Mouse (Mus musculus): ENCODE measurements around the gene Afm.

Gene Afm

DNA sequence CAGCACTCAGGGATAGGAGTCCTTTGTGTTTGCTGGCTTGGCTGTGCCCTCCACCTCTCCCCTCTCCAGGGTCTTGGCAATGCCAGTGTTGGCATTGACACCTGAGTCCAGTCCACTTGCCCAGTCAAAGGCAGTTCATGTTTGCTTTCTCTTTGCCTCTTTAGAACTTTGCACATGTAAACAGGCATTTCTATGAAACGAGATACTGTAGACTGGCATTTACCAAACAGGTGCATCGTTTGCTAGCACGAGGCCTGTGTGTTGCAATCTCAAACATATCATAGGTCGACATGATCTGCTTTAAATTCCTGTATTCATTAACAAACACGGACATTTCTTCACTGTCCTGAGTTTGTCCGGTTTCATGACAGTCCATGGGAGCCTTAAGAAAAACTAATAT lies 42.0 kb downstream of the Afm start, which contains the start of gene 5830473C10Rik:
TSS of gene 5830473C10Rik (plus strand) at position 365 of the 400 bp plus-strand sequence.
- no peak for DNase-seq

DNA sequence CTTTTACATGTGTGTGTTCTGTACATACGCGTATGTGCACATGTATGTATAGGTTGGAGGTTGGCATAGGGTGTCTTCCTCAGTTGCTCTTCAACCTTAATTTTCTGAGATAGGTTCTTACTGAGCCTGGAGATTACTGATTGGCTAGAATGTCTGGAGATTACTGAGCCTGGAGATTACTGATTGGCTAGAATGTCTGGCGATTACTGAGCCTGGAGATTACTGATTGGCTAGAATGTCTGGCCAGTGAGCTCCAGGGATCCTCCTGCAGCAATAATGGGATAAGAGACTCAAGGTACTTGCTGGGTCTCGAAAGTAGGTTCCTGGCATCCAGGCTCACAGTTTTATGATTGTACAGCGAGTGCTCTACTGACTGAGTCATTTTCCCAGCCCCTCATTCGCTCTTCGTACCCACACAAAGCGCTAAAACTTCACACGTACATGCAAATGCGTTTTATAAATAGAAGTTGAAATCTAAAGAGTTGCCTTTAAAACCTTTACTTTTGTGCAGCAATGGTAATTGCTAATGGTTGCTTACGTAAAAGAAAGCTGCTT lies 43.1 kb downstream of the Afm start:
- no peak for DNase-seq

DNA sequence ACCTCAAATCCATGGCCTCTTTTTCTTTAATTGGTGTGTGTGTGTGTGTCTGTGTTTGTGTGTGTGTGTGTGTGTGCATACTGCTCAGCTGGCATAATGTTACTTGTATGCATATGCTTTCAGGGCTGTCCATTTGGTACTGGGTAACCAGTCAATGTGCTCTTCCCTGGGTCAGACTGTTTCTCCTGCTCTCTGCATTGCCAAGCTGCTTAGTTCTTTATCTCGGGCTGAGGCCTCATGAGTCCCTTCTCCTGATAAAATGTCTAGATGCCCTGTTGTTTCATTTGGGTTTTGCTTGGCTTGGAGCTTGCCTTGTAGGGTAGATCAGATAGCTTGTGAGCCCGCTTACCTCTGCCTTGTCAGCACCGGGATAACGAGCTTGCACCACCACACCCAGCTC lies 44.1 kb downstream of the Afm start:
- no peak for DNase-seq

DNA sequence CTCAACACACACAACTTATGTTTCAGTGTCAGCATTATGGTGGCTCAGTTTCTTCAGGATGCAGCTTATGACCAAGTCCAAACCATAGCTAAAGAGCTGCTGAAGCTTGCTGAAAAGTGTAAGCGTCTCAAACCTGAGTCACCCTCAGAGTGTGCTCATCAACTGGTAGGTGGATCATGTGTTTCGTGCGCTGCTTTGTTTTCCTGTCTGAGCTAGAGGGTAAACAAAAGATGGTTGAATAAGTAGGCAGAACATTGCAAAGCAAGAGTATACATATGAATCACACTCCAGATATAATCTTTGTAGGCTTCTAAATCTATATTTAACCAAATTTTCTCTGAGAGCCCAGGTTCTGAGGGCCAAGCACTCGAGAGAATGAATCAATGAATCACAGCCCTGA lies 45.4 kb downstream of the Afm start:
- no peak for DNase-seq

DNA sequence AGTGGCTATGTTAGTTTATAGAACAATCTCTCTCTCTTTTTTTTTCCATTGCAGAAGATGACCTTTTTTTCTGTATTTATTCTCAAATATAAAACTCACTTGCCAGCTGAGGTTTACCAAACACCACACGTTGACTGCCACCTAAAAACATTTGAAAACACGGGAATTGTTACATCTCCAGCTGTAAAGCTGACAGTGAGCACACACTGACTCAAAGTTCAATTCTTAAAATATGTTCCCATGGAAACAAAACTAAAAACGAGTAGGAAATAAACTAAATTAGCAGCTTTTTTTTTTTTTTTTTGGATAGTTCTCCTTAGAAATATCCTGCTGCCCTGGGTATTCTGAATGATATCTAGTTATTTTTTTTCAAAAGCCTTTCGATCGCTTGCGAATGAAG lies 46.5 kb downstream of the Afm start:
- no peak for DNase-seq

DNA sequence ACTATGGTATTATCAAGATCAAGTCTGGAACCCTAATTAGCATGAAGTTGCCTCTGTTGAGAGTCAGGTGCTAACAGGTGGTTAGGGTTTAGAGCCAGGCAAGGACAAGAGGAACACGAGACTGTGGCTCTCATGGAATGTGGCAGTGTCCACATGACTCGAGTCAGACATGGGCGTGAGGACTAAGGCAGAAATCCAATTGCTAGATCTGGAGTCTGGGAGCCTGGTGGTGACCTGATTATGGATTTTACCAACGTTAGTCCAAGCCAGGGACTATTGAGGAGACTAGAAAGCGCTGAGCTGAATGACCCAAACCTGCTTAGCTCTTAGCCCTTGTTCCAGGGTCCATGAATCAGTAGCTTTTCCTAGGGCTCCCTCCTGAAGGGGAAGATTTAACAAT lies 49.1 kb downstream of the Afm start:
- DNase-seq, result no peak

DNA sequence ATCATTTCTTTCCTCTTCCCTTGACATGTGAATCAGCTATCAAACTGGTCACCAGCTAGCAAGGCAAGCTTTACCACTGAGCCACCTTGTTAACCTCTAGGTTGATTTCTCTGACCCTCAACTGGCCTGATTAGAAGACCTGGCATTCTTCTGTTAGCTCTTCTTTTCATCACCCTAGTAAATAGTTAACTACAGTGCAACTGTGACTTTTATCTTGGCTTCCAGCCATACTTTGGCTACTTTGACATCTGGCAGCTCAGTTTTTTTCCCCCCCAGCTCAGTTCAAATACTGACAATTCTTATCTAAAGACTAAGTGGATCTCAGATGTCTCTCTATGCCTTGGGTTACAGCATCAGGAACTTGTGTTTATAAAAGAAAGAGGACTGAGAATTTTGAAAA lies 49.6 kb downstream of the Afm start:
- DNase-seq, result no peak

DNA sequence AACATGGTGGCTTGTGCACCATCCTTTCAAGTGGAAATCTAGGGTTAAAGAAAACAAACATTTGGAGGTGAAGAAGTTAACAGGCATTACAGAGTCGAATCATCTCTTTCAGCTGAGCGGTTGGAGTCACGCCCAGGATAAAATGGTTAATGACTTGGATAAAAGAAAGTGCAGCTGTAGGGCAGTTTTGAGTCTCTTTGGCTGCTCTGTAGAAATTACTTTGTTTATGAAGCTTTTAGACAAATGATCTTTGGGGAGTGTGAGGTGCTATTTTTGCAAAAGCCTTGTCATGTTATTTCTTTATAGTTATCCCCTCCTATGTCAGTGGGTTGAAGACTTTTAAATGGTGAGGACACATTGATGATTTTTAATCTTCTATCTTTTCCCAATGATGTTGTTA lies 52.5 kb downstream of the Afm start:
- no peak for DNase-seq

DNA sequence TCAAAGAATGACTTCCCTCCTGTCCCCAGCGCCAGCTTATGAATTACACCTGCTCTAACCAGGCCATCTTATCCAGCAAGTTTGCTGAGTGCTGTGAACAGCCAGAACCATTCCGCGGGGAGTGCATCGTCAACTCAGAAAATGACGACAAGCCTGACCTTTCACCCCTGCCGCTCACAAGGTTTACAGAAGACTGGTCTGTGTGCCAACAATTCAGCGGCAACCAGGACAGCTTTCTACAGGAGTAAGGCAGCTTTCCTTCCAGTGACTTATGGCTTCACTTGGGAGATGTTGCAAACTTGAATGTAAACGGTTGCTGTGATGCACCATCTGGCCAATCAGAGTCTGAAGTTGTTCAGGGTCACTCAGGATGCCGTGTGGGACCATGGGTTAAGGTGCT lies 59.0 kb downstream of the Afm start:
- no peak for DNase-seq

DNA sequence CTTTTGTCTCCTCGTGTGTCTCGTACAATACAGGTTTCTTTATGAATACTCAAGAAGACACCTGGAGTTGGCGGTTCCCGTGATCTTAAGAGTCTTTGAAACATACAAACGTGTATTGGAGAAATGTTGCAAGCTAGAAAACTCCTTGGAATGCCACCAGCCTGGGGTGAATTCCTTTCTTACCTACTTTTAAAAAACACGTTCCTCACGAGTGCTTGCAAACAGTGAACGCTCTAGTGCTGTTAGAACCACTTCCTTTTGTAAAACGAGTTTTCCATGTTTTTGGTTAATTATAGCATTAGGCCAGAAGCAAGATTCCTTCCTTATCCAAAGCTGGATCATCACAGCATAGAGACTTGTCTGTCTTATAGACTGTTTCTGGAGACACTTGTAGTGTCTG lies 60.8 kb downstream of the Afm start:
- DNase-seq, result no peak

DNA sequence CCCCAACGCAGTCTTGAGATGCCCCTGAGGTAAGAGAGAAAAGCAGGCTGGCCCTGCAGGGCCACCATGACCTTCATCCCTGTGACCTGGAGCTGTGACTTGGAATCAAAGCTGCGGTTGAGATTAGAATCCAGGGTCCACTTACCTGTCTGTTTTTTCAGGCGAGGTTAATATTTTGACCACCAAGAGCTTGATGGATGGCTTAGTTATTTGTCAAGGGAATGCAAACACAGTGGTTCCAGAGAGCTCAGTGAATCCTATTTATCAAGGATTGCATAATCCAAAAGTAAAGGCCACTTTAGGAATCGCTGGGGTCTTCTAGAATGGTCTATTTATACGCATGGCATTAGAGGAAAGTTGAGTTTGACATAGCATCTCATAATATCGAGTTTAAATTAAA lies 63.4 kb downstream of the Afm start:
- DNase-seq, result no peak

DNA sequence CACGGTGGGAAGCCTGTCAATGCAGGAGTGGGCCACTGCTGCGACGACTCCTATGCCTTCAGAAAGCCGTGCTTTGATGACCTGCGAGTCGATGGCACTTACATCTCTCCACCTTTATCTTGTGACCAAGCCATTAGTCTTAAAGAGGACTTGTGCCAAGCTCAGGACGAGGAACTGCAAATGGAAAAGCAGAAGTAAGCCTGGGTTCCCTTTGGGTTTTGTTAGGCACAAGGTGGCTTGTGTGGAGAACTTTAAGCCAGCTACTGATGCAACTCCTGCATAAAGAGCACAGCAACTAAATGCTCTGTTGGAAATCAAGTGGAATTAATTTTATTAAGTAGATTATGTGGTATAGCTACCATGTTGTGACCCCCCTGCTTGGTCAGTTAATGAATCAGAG lies 66.1 kb downstream of the Afm start:
- DNase-seq, result no peak

DNA sequence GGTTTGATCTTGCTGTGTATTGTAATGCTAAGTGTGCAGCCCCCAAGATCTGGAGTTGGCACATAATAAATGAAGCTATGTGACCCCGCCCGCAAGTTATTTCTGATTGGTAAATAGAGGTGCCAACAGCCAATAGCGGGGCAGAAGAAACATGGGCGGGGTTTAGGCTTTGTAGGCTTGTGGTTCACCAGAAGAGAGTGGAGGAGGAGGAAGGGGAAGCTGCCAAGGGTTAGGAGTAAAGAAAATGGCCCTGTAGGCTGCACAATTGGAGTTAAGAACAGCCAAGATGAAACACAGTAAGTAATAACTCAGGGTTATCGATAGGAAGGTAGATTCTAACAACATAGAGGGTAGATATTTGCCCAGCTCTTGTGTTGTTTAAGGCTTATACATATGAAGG lies 67.8 kb downstream of the Afm start:
- no peak for DNase-seq

DNA sequence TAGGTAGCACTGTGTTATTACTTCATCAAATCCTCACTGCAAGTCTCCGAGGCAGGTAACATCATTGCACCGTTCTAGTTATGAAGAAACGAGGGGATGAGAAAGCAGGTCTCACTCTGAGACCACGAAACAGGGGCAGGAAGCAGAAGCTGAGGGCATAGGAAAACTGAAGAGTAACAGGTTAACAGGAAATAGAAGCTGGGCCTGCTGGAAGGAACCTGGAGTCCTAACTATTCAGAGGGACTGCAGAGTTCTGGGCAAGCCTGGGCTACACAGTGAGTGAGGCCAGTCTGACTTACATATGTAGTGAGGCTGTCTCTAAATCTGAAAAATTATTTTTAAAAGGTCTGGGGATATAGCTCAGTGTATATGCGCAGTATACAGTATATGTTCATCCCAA lies 69.4 kb downstream of the Afm start:
- no peak for DNase-seq

DNA sequence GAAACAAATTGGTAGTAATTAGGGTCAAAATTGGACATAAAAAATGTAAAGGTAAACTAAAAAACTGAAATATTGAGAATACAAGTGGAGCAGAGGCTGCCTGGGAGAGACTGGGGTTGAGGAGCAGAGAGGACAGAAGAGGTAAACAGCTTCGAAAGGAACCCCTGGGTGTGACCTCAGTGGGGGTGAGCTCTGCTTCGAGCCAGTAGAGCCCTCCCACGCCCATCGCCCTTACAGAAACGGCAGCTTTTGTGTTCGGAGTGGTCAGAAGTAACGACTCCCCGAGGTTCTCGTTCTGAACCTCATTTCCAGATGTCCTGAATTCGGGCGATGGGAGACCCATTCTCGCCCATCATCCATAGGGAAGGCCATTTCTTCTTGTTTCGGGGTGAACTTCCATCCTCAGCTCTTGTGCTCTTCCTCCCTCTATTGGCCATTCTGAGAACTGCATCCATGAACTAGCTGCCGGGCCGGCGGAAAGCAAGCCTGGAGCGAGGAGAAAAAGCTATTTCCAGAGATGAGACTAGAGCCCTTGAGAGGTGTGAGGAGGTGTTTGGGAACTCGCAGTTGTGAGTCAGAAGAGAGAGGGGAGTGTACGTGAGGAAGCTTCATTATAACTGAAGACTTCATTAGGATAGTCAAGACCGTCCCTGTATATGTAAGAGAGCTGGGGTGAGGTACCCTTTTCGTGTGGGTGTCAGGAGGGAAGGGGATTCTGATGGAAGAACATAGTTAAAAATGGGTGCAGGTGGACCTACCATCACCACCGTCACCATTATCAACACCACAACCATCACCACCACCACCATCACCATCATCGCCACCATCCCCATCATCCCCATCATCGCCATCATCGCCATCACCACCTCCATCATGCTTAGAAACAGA lies 70.2 kb downstream of the Afm start:
- DNase-seq, result peak; percentile 71

DNA sequence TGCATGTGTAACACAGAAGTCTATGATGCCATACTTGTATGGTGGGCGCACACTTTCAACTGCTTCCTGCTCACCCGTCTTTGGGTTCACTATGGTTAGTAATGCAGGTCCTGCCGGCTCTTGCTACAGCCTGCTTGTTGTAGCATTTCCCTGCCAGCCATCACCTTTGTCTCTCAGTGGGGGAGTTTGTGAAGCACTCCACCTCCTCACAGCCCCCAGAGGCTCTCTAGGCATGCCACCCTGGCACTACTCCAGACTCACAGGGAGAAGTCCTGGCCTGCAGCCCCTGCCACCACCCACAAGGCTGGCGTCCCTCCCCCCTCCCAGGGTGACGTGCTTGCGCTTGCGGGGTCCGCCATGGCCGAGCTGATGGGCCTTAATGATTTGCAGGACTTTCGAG lies 71.9 kb downstream of the Afm start:
- no peak for DNase-seq

DNA sequence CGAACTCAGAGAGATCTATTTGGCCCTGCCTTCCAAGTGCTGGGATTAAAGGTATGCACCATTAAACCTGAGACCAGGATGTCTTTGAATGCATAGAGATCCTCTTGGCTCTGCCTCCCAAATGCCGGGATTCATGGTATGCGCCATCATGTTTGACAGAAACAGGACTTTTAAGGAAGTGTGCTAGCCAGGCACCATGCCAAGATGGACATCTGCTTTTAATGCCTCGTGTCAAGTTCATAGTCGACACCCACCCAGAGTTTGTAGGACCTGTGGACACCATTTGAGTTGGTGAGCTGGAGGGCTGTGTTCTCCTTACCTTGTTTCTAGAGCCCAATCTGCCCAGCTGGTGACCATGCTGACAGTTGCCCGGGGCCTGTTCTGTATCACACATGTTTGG lies 73.2 kb downstream of the Afm start:
- no peak for DNase-seq

DNA sequence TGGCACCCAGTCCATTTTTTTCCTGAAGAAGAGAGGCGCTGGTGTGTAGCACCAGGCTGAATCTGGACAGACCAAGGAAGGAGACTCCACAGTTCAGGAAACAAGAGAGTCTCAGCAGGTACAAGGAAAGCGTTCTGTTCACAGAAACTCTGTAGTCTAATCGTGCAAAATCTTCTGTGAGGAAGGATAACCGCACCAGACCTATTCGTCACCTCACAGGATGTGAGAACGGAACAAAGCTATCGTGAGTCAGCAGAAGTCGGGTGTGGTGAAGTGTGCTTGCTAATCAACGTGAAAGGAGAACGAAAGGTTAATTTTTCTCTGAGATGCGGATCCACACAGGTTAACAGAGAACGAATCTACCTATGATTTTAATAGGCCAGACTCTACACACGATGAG lies 76.2 kb downstream of the Afm start:
- DNase-seq, result no peak

DNA sequence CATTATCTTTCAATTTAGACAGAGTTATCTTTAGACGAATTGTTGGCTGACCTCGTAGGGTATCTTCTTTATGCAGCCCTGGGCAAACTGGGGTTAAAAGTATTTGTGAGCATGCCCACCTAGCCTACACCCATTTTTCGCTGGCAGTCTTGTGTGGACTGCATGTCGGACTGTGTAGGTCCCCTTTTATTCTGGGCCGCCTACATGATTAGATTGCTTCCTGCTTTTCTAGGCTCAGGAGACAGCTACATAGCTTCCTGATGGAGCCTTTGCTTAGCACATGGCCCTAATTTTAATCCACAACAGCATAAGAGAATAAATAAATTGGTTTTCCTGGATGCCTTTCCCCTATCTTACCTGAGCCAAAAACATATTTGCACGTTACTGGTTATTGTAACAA lies 77.4 kb downstream of the Afm start:
- no peak for DNase-seq

DNA sequence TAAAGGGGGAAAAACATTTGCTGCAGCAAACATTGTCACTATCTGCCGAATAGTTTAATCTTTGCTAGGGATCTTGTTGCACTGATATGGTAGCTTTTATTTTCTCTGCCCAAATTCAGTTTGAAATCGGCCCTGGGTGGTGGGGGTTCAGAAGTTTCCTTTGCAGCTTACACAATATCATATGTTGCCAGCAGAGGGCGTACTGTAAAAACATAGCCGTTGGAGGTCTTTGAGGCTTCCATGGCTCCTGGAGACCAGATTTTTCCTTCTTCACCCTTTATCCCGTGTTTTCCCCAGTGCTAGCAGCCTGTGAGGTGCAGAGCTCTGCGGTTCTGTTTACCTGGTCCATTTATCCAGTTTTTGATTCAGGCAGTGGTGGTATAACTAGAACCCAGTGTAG lies 82.7 kb downstream of the Afm start:
- peak; percentile 25 for DNase-seq

Data from cerebellum, adult 9-10 months (tissue).